Mouse (Mus musculus): ENCODE measurements around the gene Dgkz.

DNA sequence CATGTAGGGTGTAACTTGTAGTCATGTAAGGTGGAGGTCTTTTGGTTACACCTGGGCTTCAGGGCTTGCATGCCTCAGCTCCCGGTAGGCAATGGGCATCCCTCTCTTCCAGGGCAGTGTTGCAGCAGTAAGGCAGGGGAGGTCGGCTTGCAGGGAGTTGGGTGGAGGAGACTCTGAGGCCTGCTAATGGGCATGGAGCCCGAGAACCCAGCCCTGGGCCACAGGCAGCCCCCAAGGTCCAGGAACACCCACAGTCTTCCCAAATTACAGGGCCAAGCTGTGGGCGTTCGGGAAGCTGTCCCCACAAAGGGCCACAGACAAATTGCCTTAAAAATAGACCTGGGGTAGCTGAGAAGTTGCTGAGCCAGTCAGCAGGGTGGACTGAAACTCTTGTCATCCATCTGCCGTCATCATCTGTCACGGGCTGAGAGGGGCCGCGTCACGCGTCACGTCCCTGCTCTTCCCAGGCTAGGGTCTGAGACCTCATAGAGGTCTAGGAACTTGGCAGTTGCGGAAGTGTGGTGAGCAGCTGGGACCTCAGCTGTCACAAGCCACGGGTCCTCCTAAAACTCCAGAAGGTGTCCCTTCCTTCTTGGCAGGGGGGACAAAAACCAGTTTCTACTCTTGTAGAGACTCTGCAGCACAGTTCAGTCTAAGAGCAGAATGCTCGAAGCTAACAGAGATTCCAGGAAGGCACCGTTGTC lies 22.4 kb upstream of the Dgkz start:
- TF ChIP-seq CTCF (conservative IDR thresholded peaks at IDR 0.05; ENCODE audit: insufficient read depth, insufficient read length, low read depth, low read length) (no peak), POLR2A (IDR thresholded peaks at IDR 0.05; ENCODE audit: low read depth, low read length) (no peak)

Data from kidney, adult 2 months (tissue).